Mouse (Mus musculus) ovary, adult 2 months (tissue): ENCODE data around the gene Insl6. TPM values are rescaled to one million over a fixed set of nuclear protein-coding genes. Genes with fewer than 3 reads are reported as not detected.

Experiments
- polyA plus RNA-seq: library from polyadenylated mRNA; depleted of rRNA; stranded (reverse); fragments of >200 nt; gene quantifications from 2 replicates; pipeline ENCODE4 v1.2.3, GENCODE M21; 2012; rRNA removed

The Insl6 gene
- 0.77 and 2.3 TPM in 2 replicates for polyA plus RNA-seq

GRCm38 (mm10) chr19:29325053-29325851 is at the start of gene Insl6:
Insl6 (minus strand) TSS chr19:29325356.

DNA sequence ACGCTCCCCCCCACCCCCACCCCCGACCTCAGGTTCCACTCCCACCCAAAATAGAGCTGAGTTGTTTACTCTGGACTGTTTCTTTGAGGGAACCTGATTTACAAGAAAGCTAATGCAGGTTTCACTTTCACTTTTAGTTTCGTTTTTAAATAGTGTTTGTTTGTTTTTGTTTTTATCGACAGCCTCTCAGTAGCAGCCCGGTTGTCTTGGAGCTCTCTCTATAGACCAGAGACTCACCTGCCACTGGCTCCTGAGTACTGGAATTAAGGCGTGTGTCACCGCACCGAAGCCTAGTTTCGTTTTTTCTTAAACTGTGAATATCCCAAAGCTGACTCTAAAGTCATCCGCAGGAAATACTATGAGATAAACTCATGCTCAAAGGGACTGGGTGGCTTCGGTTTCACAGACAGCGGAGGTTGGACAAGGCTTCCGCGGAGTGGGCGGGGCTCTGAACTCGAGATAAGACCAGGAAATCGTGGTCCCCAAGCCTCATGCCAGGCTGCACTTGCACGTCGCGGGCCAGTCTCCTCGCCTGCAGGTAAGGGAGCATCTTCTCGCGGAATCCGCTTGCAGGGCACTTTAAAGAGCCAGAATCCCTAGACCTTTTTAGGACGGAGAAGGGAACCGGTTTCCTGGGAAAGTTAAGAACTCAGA is 41.9 kb upstream of the Insl6 start, which contains the start of the genes Plgrkt and Cd274:
Gene Plgrkt, minus strand, starts transcription at position 422 of the 654 bp plus-strand sequence.
Gene Cd274, plus strand, starts transcription at position 487 of the 654 bp plus-strand sequence.

DNA sequence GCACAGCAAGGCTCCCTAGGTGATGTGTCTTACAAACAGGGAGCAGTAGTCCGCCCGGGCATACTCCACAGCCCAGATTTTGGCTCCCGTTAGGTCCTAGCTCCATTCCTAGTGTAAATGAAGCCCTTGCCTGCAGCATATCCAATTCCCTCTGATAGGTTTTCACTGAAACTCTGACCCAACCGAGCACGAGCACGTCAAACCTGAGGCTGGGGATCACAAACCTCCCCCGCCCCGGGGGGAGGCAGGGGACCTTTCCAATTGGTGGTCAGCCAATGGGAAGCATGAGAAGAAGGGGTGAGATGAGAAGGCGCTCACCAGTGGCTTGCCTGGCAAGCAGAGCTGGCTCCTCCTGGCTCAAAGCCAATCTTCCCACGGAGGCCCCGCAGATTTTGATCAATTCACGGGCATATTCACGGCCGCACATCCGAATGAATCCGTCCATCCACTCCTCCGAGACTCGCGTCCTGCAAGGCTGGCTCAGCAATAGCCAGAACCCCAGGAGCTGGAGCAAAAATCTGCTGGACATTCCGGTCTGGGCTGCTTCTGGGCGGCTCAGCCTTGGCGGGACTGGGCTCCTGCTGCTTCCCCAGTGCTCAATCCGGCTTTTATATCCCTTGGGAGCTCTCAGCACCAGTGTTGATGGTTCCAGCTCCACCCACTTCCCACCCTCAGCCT is 9.1 kb upstream of the Insl6 start, which contains the start of gene Rln1:
Gene Rln1, minus strand, starts transcription at position 603 of the 678 bp plus-strand sequence.

Other genes with a start within 250 kb of the Insl6 start
- 21.4 and 39.3 TPM in 2 replicates for gene Rcl1, start 224.0 kb downstream of the Insl6 start, polyA plus RNA-seq
- 6.7 and 9.0 TPM in 2 replicates for gene Jak2, start 73.5 kb downstream of the Insl6 start, polyA plus RNA-seq
- gene Rln1, start 9.3 kb upstream of the Insl6 start, polyA plus RNA-seq, result 0.26 TPM in 1 of 2 replicates, not detected in the other
- 21.2 and 29.7 TPM in 2 replicates for gene Plgrkt, start 42.0 kb upstream of the Insl6 start, polyA plus RNA-seq
- 0.81 and 1.1 TPM in 2 replicates for gene Cd274, start 42.1 kb upstream of the Insl6 start, polyA plus RNA-seq
- gene Pdcd1lg2, start 85.6 kb upstream of the Insl6 start, polyA plus RNA-seq, result 0.08 TPM in 1 of 2 replicates, not detected in the other
- 14.3 and 17.8 TPM in 2 replicates for gene Ric1, start 196.9 kb upstream of the Insl6 start, polyA plus RNA-seq